Comparison of ENCODE assay signal across 8 mouse cellular contexts in the genomic region with DNA sequence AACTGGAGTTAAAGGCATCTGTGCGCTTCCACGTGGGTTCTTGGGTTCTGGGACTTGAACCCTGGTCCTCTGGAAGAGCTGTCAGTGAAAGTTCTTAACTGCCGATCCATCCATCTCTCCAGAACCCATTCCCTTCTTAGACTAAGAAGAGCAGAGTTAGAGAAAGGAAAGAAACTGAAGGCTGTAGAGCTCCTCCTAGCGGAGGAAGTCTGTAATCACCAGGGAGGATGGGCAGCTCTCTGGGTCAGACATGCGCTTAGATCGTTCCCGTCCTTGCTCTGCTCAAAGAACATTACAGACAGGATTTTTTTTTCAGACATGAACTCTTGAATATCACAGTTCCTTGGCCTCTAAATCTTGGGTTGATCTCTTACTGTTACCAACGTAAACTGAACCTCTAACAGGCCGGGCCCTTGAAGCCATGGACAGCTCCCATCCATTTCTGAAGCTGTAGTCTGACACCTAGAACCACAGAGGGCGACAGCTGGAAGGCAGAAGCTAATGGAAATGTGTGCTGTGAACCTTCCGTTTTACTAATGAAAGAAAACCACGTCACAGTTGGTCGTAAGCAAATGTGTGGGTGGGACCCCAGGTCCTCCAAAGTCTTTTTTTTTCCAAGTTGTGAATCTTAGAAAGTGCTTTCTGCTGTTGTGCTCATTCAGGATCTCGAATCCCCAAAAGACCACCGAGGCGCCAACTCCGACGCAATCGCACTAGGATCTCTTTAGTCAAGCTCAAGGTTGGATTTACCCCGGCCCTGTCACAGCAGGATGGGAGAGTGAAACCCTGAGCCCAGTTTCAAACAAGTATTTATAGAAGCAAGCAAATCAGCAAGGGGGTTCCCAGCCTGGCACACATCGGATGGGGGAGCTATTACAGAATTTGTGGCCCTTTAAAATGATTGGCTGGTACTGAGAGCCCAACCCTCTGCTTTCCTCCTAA. TPM values are rescaled to one million over a fixed set of nuclear protein-coding genes. Genes with fewer than 3 reads are reported as not detected.
DNase-seq lines count a peak whose midpoint lies in the region; ATAC-seq and TF ChIP-seq lines count a peak whose summit lies in the region.

No protein-coding gene starts in this region.

- H3K4me2 ChIP-seq in hindbrain, postnatal 0 days (ENCODE audit: low read depth, low read length), result no peak overlapping the region
- H3K4me2 ChIP-seq in hindbrain, embryonic 16.5 days (ENCODE audit: low read length), result no peak overlapping the region
- peak overlapping the region; percentile 39 for H3K4me2 ChIP-seq in liver, embryonic 12.5 days
- no peak overlapping the region for H3K4me2 ChIP-seq in neural tube, embryonic 15.5 days
- H3K4me2 ChIP-seq in midbrain, embryonic 16.5 days (ENCODE audit: low read length), result no peak overlapping the region

- no peaks in the 10 kb centered on the region for H3K27me3 ChIP-seq in hindbrain, postnatal 0 days (ENCODE audit: insufficient read depth, low read length)
- no peaks in the 10 kb centered on the region for H3K27me3 ChIP-seq in hindbrain, embryonic 16.5 days (replicated peaks; ENCODE audit: control insufficient read depth, insufficient read depth, low read length)
- no peaks in the 10 kb centered on the region for H3K27me3 ChIP-seq in liver, embryonic 12.5 days (replicated peaks)
- no peaks in the 10 kb centered on the region for H3K27me3 ChIP-seq in neural tube, embryonic 15.5 days (replicated peaks)
- no peaks in the 10 kb centered on the region for H3K27me3 ChIP-seq in midbrain, embryonic 16.5 days (ENCODE audit: control insufficient read depth, insufficient read depth, low read depth, low read length)

- no peak overlapping the region for H3K27ac ChIP-seq in hindbrain, postnatal 0 days
- H3K27ac ChIP-seq in hindbrain, embryonic 16.5 days (ENCODE audit: low read depth, low read length), result no peak overlapping the region
- no peak overlapping the region for H3K27ac ChIP-seq in ES-E14 (ENCODE audit: insufficient read depth, low read depth, low read length, poor library complexity, severe bottlenecking)
- no peak overlapping the region for H3K27ac ChIP-seq in liver, embryonic 12.5 days
- no peak overlapping the region for H3K27ac ChIP-seq in neural tube, embryonic 15.5 days (replicated peaks)
- H3K27ac ChIP-seq in midbrain, embryonic 16.5 days (ENCODE audit: low read length), result no peak overlapping the region

- H3K9ac ChIP-seq in hindbrain, postnatal 0 days (replicated peaks; ENCODE audit: low read length), result no peak overlapping the region
- no peak overlapping the region for H3K9ac ChIP-seq in hindbrain, embryonic 16.5 days (ENCODE audit: low read depth, low read length)
- H3K9ac ChIP-seq in ES-E14 (ENCODE audit: insufficient read depth, low read depth, low read length, poor library complexity, severe bottlenecking), result no peak overlapping the region
- H3K9ac ChIP-seq in liver, embryonic 12.5 days, result no peak overlapping the region
- no peak overlapping the region for H3K9ac ChIP-seq in neural tube, embryonic 15.5 days (replicated peaks)
- H3K9ac ChIP-seq in midbrain, embryonic 16.5 days (ENCODE audit: low read depth, low read length), result no peak overlapping the region

- no peak for ATAC-seq in hindbrain, postnatal 0 days
- no peak for ATAC-seq in hindbrain, embryonic 16.5 days
- no peak for ATAC-seq in liver, embryonic 12.5 days
- no peak for ATAC-seq in neural tube, embryonic 15.5 days (ENCODE audit: low FRiP score)
- no peak for ATAC-seq in midbrain, embryonic 16.5 days

- H3K9me3 ChIP-seq in hindbrain, postnatal 0 days (ENCODE audit: low read length), result no peaks in the 10 kb centered on the region
- no peaks in the 10 kb centered on the region for H3K9me3 ChIP-seq in hindbrain, embryonic 16.5 days (ENCODE audit: control insufficient read depth, low read length)
- H3K9me3 ChIP-seq in ES-E14 (ENCODE audit: control insufficient read depth, insufficient read depth, low read depth, low read length), result no peaks in the 10 kb centered on the region
- H3K9me3 ChIP-seq in liver, embryonic 12.5 days (replicated peaks), result no peaks in the 10 kb centered on the region
- no peaks in the 10 kb centered on the region for H3K9me3 ChIP-seq in neural tube, embryonic 15.5 days (replicated peaks)
- H3K9me3 ChIP-seq in midbrain, embryonic 16.5 days (replicated peaks; ENCODE audit: control insufficient read depth, low read length, poor library complexity, severe bottlenecking), result no peaks in the 10 kb centered on the region

- TF ChIP-seq CTCF in hindbrain, postnatal 0 days (IDR thresholded peaks at IDR 0.05; ENCODE audit: low read depth), result peak; percentile 62

- no peak overlapping the region for H3K4me3 ChIP-seq in hindbrain, postnatal 0 days (ENCODE audit: low read length)
- H3K4me3 ChIP-seq in hindbrain, embryonic 16.5 days (ENCODE audit: low read length), result no peak overlapping the region
- H3K4me3 ChIP-seq in ES-E14 (ENCODE audit: insufficient read depth in 1 of 2, low read depth in 1 of 2, low read length in 2 of 2, poor library complexity in 1 of 2, severe bottlenecking in 1 of 2), result peak overlapping the region; percentile 7 to 48; a peak in 3 of 4 replicates
- peak overlapping the region; percentile 6; the same call in 1 of the 2 replicates for H3K4me3 ChIP-seq in liver, embryonic 12.5 days
- H3K4me3 ChIP-seq in neural tube, embryonic 15.5 days (replicated peaks), result no peak overlapping the region
- H3K4me3 ChIP-seq in midbrain, embryonic 16.5 days (ENCODE audit: low read depth, low read length), result no peak overlapping the region

- 69% methylated on average over 21 of the region's 21 CpGs for WGBS in hindbrain, postnatal 0 days
- 69% methylated on average over 21 of the region's 21 CpGs for WGBS in hindbrain, embryonic 16.5 days
- WGBS in liver, embryonic 12.5 days (ENCODE audit: insufficient replicate concordance), result 40% methylated on average over 21 of the region's 21 CpGs
- WGBS in neural tube, embryonic 15.5 days, result 66% methylated on average over 21 of the region's 21 CpGs
- 65% methylated on average over 21 of the region's 21 CpGs for WGBS in midbrain, embryonic 16.5 days

- H3K36me3 ChIP-seq in hindbrain, postnatal 0 days (ENCODE audit: insufficient read depth, low read length), result no peaks in the 10 kb centered on the region
- no peaks in the 10 kb centered on the region for H3K36me3 ChIP-seq in hindbrain, embryonic 16.5 days (ENCODE audit: control insufficient read depth, insufficient read depth, low read length)
- H3K36me3 ChIP-seq in ES-E14 (ENCODE audit: control insufficient read depth, insufficient read depth, low read length, poor library complexity, severe bottlenecking), result no peaks in the 10 kb centered on the region
- H3K36me3 ChIP-seq in liver, embryonic 12.5 days, result no peaks in the 10 kb centered on the region
- H3K36me3 ChIP-seq in neural tube, embryonic 15.5 days, result no peaks in the 10 kb centered on the region
- H3K36me3 ChIP-seq in midbrain, embryonic 16.5 days (ENCODE audit: control insufficient read depth, insufficient read depth, low read length), result no peaks in the 10 kb centered on the region

- DNase-seq in hindbrain, postnatal 0 days (ENCODE audit: low spot score), result peak; percentile 17
- DNase-seq in ES-E14 (ENCODE audit: low read depth, low spot score), result peak; percentile 59
- peak; percentile 71 for DNase-seq in embryo, embryonic 10.5 days (ENCODE audit: low spot score)
- DNase-seq in thymus, postnatal 14 days, result peak; percentile 27

- no peaks in the 10 kb centered on the region for H3K4me1 ChIP-seq in hindbrain, postnatal 0 days (ENCODE audit: insufficient read depth, low read length)
- H3K4me1 ChIP-seq in hindbrain, embryonic 16.5 days (ENCODE audit: control insufficient read depth, insufficient read depth, low read depth, low read length), result no peaks in the 10 kb centered on the region; the same call in none of the 2 replicates
- H3K4me1 ChIP-seq in ES-E14 (ENCODE audit: control insufficient read depth in 2 of 2, insufficient read depth in 2 of 2, low read length in 2 of 2, poor library complexity in 1 of 2), result peaks cover 0 to 6% of the 10 kb centered on the region in 2 experiments; a peak in 3 of 4 replicates
- H3K4me1 ChIP-seq in liver, embryonic 12.5 days, result peaks cover 25% of the 10 kb centered on the region
- H3K4me1 ChIP-seq in neural tube, embryonic 15.5 days, result peaks cover 9% of the 10 kb centered on the region
- H3K4me1 ChIP-seq in midbrain, embryonic 16.5 days (ENCODE audit: control insufficient read depth, insufficient read depth, low read length), result no peaks in the 10 kb centered on the region

- in situ Hi-C loops in ES-E14 (cut with MboI; ENCODE audit: low sequenced_read_pairs in 2 of 2, unreplicated experiment in 2 of 2), result loop anchor here in 1 of 2 experiments (25.0 kb wide), 1 partner anchor 543 kb away; no protein-coding TSS in a partner anchor

TF ChIP-seq in ES-E14, 5 proteins besides CTCF, POLR2A, EP300 and RAD21:
- TF ChIP-seq ZC3H11A (IDR thresholded peaks at IDR 0.05; ENCODE audit: borderline replicate concordance, low read depth, low read length), result 0 out of 2 replicates have a peak, but pooled peaks have one; percentile 36
- no peak for TF ChIP-seq HCFC1 (IDR thresholded peaks at IDR 0.05; ENCODE audit: borderline replicate concordance, insufficient read depth, low read length)

RNA-seq across cellular contexts. Expression of a gene that starts 55.7 kb away (rescaled TPM):
- not detected in 2 replicates for total RNA-seq in hindbrain, postnatal 0 days (2014; rRNA removed)
- polyA plus RNA-seq in hindbrain, postnatal 0 days (2015; fragmentation: Nextera tagmentation; extraction: Ambion mirVana), result not detected in 2 replicates
- polyA plus RNA-seq in hindbrain, embryonic 16.5 days (2015; fragmentation: Nextera tagmentation; extraction: Ambion mirVana), result not detected in 2 replicates
- not detected in 2 replicates for total RNA-seq in ES-E14 (2012; rRNA removed)
- not detected in 2 replicates for polyA plus RNA-seq in liver, embryonic 12.5 days (2016; fragmentation: Nextera tagmentation; extraction: Ambion mirVana)
- polyA plus RNA-seq in neural tube, embryonic 15.5 days (2015; fragmentation: Nextera tagmentation; extraction: Ambion mirVana), result not detected in 2 replicates
- polyA plus RNA-seq in midbrain, embryonic 16.5 days (2015; fragmentation: Nextera tagmentation; extraction: Ambion mirVana), result not detected in 2 replicates

Comparison
In these comparisons a context has a peak if more than half of its experiments do, and no peak if none do; other contexts are left out.
1. DNase-seq: peak in every context shown above with its lines; median percentile 71 in embryo, embryonic 10.5 days; 59 in ES-E14; 27 in thymus, postnatal 14 days; 17 in hindbrain, postnatal 0 days.
2. H3K4me3 ChIP-seq: peak in ES-E14 (2 of 2) and liver, embryonic 12.5 days (single experiment); none in hindbrain, postnatal 0 days (single experiment), hindbrain, embryonic 16.5 days (single experiment), neural tube, embryonic 15.5 days (single experiment) and midbrain, embryonic 16.5 days (single experiment).